Mouse (Mus musculus) myocyte (in vitro differentiated cells): ENCODE measurements around the gene Plekho1.

Source experiments
- MYOD1 ChIP-seq, 3 experiments: IDR thresholded peaks; one replicate each; pipeline ENCODE4 v1.6.1; 2011; ENCODE audit warnings: control low read depth in 2 of 3, low read depth in 2 of 3, mild to moderate bottlenecking in 2 of 3, moderate library complexity in 1 of 3; ENCODE audit not compliant: insufficient read length in 2 of 3, control insufficient read depth in 1 of 3
- MYOG ChIP-seq, 3 experiments: IDR thresholded peaks; one replicate each; pipeline ENCODE4 v1.6.1; 2011; ENCODE audit warnings: control low read depth in 2 of 3, low read depth in 2 of 3, mild to moderate bottlenecking in 2 of 3; ENCODE audit not compliant: insufficient read length in 2 of 3, control insufficient read depth in 1 of 3, insufficient read depth in 1 of 3
- POLR2A ChIP-seq: IDR thresholded peaks from one replicate; pipeline ENCODE4 v1.6.1; 2011; ENCODE audit warnings: low read depth, mild to moderate bottlenecking, control low read depth, moderate library complexity; ENCODE audit not compliant: insufficient read length
- POLR2AphosphoS2 ChIP-seq: IDR thresholded peaks from one replicate; pipeline ENCODE4 v1.6.1; 2011; ENCODE audit warnings: low read depth, control low read depth; ENCODE audit not compliant: insufficient read length
- SRF ChIP-seq: IDR thresholded peaks from one replicate; pipeline ENCODE4 v1.6.1; 2011; ENCODE audit warnings: low read depth; ENCODE audit not compliant: control insufficient read depth, insufficient read length
- TCF12 ChIP-seq: IDR thresholded peaks from one replicate; pipeline ENCODE4 v1.6.1; 2011; ENCODE audit warnings: mild to moderate bottlenecking, control low read depth; ENCODE audit not compliant: poor library complexity, insufficient read depth, severe bottlenecking
- TCF3 ChIP-seq: IDR thresholded peaks from one replicate; pipeline ENCODE4 v1.6.1; 2011; ENCODE audit warnings: low read depth, control low read depth; ENCODE audit not compliant: insufficient read length
- USF1 ChIP-seq: IDR thresholded peaks from one replicate; pipeline ENCODE4 v1.6.1; 2011; ENCODE audit warnings: low read depth, mild to moderate bottlenecking, control low read depth, moderate library complexity

- no peak for TF ChIP-seq MYOD1 (IDR thresholded peaks at IDR 0.05; ENCODE audit: control insufficient read depth in 1 of 3, insufficient read length in 2 of 3, low read depth in 2 of 3)
- no peak for TF ChIP-seq TCF3
- no peak for TF ChIP-seq POLR2A
- no peak for TF ChIP-seq SRF
- no peak for TF ChIP-seq POLR2AphosphoS2
- TF ChIP-seq MYOG (IDR thresholded peaks at IDR 0.05; ENCODE audit: control insufficient read depth in 1 of 3, insufficient read depth in 1 of 3, insufficient read length in 2 of 3, low read depth in 2 of 3): no peak
- no peak for TF ChIP-seq TCF12
- no peak for TF ChIP-seq USF1
These were observed 2.7 kb downstream of the Plekho1 start for GRCm38 (mm10) chr3:95992990-95993603.
